In genomic region chr6:115343096-115343495, GRCm38 (mm10) we compare ENCODE assay signal across 22 mouse cellular contexts.
"Had no signal": no experiment of that assay in that cellular context is flagged by ENCODE, and none has a peak within 500 bp of the region (broad histone marks: within the 10 kb centered on the region; RNA-seq: fewer than 3 reads in every experiment).

No protein-coding gene starts in this region.

- H3K27me3 ChIP-seq: heart, embryonic 13.5 days; heart, embryonic 15.5 days; limb, embryonic 12.5 days had no signal

- H3K9me3 ChIP-seq: heart, embryonic 13.5 days; heart, embryonic 15.5 days; limb, embryonic 10.5 days; limb, embryonic 12.5 days had no signal

- ATAC-seq: hindbrain, embryonic 16.5 days; inflammation-experienced regulatory T-cells, adult 6 months; intestine, embryonic 16.5 days had no signal

- H3K36me3 ChIP-seq: heart, embryonic 13.5 days; heart, embryonic 15.5 days; limb, embryonic 10.5 days; limb, embryonic 12.5 days had no signal

- H3K9ac ChIP-seq: heart, embryonic 13.5 days; heart, embryonic 15.5 days; hindbrain, embryonic 14.5 days; limb, embryonic 12.5 days had no signal

- H3K27ac ChIP-seq: heart, embryonic 13.5 days; heart, embryonic 15.5 days; hindbrain, embryonic 14.5 days; layer of hippocampus, adult 2 months; left cerebral cortex, adult 2 months; limb, embryonic 10.5 days; limb, embryonic 12.5 days had no signal

- H3K4me2 ChIP-seq: heart, embryonic 11.5 days; heart, embryonic 15.5 days; hindbrain, embryonic 14.5 days; limb, embryonic 12.5 days; liver, embryonic 11.5 days had no signal

- H3K4me3 ChIP-seq: heart, embryonic 13.5 days; heart, embryonic 15.5 days; layer of hippocampus, adult 2 months; left cerebral cortex, adult 2 months; limb, embryonic 10.5 days; limb, embryonic 12.5 days had no signal

- DNase-seq: gastrocnemius, postnatal 14 days; gastrocnemius, postnatal 36 days; heart, postnatal 14 days; heart, postnatal 36 days; kidney, adult 18-20 months; kidney, adult 8-10 months; kidney, postnatal 10 days; kidney, postnatal 25 days; kidney, postnatal 4 days; liver had no signal
